Mouse (Mus musculus) C2C12 (cell line): ENCODE data around the gene Gm17720.

Experiments used
- CEBPB ChIP-seq: IDR thresholded peaks from one replicate; pipeline ENCODE4 v1.6.1; 2011; ENCODE audit warnings: low read depth, mild to moderate bottlenecking, control low read depth, moderate library complexity
- CTCF ChIP-seq: IDR thresholded peaks from one replicate; pipeline ENCODE4 v1.5.1; 2011; ENCODE audit not compliant: control insufficient read depth, insufficient read depth, insufficient read length
- MAX ChIP-seq: IDR thresholded peaks from one replicate; pipeline ENCODE4 v1.6.1; 2011; ENCODE audit warnings: mild to moderate bottlenecking, control low read depth
- MYOD1 ChIP-seq: IDR thresholded peaks from one replicate; pipeline ENCODE4 v1.6.1; 2011; ENCODE audit warnings: low read depth; ENCODE audit not compliant: control insufficient read depth, insufficient read length
- MYOG ChIP-seq: IDR thresholded peaks from one replicate; pipeline ENCODE4 v1.6.1; 2011; ENCODE audit not compliant: control insufficient read depth, insufficient read length; ENCODE audit errors: extremely low read depth
- USF1 ChIP-seq: IDR thresholded peaks from one replicate; pipeline ENCODE4 v1.6.1; 2011; ENCODE audit warnings: low read depth, mild to moderate bottlenecking, control low read depth, moderate library complexity

- TF ChIP-seq CTCF (no peak), MAX (no peak), MYOD1 (no peak), USF1 (no peak), MYOG (no peak), CEBPB (no peak)
These were observed 44.3 kb downstream of the Gm17720 start for GRCm38 (mm10) chr8:110058207-110058606.
